Mouse (Mus musculus): Measurements from ENCODE around the gene Nim1k. TPM values are rescaled to one million over a fixed set of nuclear protein-coding genes. Genes with fewer than 3 reads are reported as not detected.

Nim1k gene
- polyA plus RNA-seq, 1 experiment from 2014 or later, result 1.1 TPM

- no peak overlapping the region for H3K4me3 ChIP-seq (ENCODE audit: low read length)
- 86% methylated on average over 7 of the region's 7 CpGs for WGBS
- H3K36me3 ChIP-seq (ENCODE audit: control insufficient read depth, insufficient read depth), result peaks cover 45% of the 10 kb centered on the region
- no peaks in the 10 kb centered on the region for H3K27me3 ChIP-seq (ENCODE audit: control insufficient read depth, insufficient read depth, low read length)
- no peak overlapping the region for H3K4me2 ChIP-seq (ENCODE audit: low read depth, low read length)
- no peak overlapping the region for H3K9ac ChIP-seq (ENCODE audit: low read length)
- no peak overlapping the region for H3K27ac ChIP-seq (ENCODE audit: low read length)
- ATAC-seq (replicated peaks; ENCODE audit: extremely low read depth, insufficient read depth, low FRiP score), result no peak
- H3K9me3 ChIP-seq (replicated peaks; ENCODE audit: control insufficient read depth, low read length), result no peaks in the 10 kb centered on the region
- H3K4me1 ChIP-seq (ENCODE audit: control insufficient read depth, insufficient read depth, low read length), result no peaks in the 10 kb centered on the region
Observed at GRCm38 (mm10) chr13:119766480-119766879, 10.8 kb upstream of the Nim1k start.

DNA sequence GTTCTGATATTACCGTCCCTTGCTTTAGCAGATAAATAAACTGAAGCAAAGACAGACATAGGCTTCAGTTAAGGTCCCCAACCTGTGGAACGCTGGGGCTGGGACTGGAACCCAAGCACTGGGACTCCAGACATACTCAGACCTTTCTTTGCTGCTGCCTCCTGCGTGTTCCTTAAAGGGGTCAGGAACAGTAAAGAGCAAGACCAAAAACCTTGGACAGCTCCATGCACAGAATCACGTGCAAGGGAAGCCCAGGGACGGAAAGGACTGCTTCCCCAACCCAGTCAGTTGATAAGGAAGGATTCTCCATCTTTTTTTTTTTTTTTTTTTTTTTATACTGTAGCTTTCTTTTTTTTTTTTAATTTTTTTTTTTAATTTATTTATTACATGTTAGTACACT is 1.1 kb upstream of the Nim1k start:
- H3K36me3 ChIP-seq (ENCODE audit: control insufficient read depth, insufficient read depth), result peaks cover 6% of the 10 kb centered on the region; the same call in 1 of the 2 replicates
- no peaks in the 10 kb centered on the region for H3K27me3 ChIP-seq (ENCODE audit: control insufficient read depth, insufficient read depth, low read length)
- WGBS, result 25% methylated on average over 5 of the region's 5 CpGs
- H3K27ac ChIP-seq (ENCODE audit: low read length), result no peak overlapping the region
- H3K4me1 ChIP-seq (ENCODE audit: control insufficient read depth, insufficient read depth, low read length), result peaks cover 14% of the 10 kb centered on the region
- no peak overlapping the region for H3K4me2 ChIP-seq (ENCODE audit: low read depth, low read length)
- ATAC-seq (replicated peaks; ENCODE audit: extremely low read depth, insufficient read depth, low FRiP score), result no peak
- no peak overlapping the region for H3K4me3 ChIP-seq (ENCODE audit: low read length)
- H3K9me3 ChIP-seq (replicated peaks; ENCODE audit: control insufficient read depth, low read length), result no peaks in the 10 kb centered on the region
- no peak overlapping the region for H3K9ac ChIP-seq (ENCODE audit: low read length)

GRCm38 (mm10) chr13:119755141-119755547 is 538 bp downstream of the Nim1k start:
- Histone ChIP-seq H3K4me3 (ENCODE audit: low read length) (peak overlapping the region; percentile 78), H3K9me3 (replicated peaks; ENCODE audit: control insufficient read depth, low read length) (no peaks in the 10 kb centered on the region), H3K27ac (ENCODE audit: low read length) (no peak overlapping the region; the same call in none of the 2 replicates), H3K4me1 (ENCODE audit: control insufficient read depth, insufficient read depth, low read length) (peaks cover 14% of the 10 kb centered on the region), H3K27me3 (ENCODE audit: control insufficient read depth, insufficient read depth, low read length) (no peaks in the 10 kb centered on the region), H3K9ac (ENCODE audit: low read length) (peak overlapping the region; percentile 81), H3K4me2 (ENCODE audit: low read depth, low read length) (peak overlapping the region; percentile 95), H3K36me3 (ENCODE audit: control insufficient read depth, insufficient read depth) (no peaks in the 10 kb centered on the region)
- 1% methylated on average over 16 of the region's 16 CpGs for WGBS
- ATAC-seq (replicated peaks; ENCODE audit: extremely low read depth, insufficient read depth, low FRiP score), result peak; percentile 59

DNA sequence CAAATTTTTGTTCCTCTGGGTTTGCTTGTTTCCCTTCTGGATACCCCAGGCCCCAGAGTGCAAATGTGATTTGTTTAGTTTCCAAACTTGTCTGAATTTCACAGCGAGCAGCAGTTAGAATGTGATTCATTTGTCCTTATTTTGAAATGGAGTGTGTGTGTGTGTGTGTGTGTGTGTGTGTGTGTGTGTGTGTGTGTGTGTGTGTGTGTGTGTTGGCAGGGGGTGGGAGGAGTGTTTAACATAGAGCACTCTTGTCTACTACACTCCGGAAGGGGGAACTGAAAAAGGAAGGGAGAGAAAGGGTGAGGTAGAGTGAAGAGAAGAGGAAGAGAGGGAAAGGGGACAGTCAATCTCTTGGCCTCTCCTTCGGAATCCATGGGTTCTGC is 1.1 kb downstream of the Nim1k start:
- peak overlapping the region; percentile 95 for H3K4me2 ChIP-seq (ENCODE audit: low read depth, low read length)
- H3K4me1 ChIP-seq (ENCODE audit: control insufficient read depth, insufficient read depth, low read length), result peaks cover 14% of the 10 kb centered on the region
- WGBS, result 36% methylated on average over 3 of the region's 3 CpGs
- H3K27me3 ChIP-seq (ENCODE audit: control insufficient read depth, insufficient read depth, low read length), result no peaks in the 10 kb centered on the region
- no peak for ATAC-seq (replicated peaks; ENCODE audit: extremely low read depth, insufficient read depth, low FRiP score)
- H3K9ac ChIP-seq (ENCODE audit: low read length), result no peak overlapping the region
- H3K36me3 ChIP-seq (ENCODE audit: control insufficient read depth, insufficient read depth), result no peaks in the 10 kb centered on the region
- no peak overlapping the region for H3K27ac ChIP-seq (ENCODE audit: low read length)
- peak overlapping the region; percentile 78 for H3K4me3 ChIP-seq (ENCODE audit: low read length)
- no peaks in the 10 kb centered on the region for H3K9me3 ChIP-seq (replicated peaks; ENCODE audit: control insufficient read depth, low read length)

DNA sequence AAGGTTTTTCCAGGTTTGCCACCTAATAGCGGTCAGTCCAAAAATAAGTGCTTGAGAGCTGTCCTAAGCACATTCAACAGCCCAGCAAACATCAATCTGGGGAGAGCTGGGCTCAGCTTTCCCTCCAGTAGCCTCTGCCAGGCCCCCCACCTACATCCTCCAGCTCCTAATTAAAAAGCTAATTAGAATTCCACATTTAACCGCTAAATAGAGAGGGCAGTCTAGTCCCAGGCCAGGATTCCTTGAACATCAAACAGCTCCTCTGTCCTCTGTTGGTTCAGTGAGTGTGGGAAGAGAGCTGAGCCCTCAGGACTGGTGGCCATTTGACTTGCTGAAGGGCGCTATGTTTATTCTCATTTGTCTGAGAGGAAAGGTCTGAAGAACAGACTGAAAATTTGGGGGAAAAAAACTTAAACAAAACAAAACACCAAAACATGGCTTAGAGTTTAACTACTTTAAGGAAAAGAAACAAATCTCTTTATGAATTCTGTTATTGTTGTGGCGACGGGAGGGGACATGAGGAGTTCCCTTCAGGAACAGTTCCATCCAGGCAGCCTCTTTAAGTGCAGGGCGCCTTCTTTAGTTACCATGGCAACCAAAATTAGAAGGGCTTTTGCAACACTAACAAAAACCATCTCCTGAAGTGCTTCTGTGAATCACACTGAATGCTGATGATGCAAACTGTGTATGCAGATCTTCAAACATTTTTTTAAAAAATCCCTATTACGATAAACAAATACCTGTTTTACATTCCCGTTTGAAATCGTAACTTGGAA is 1.6 kb downstream of the Nim1k start:
- Histone ChIP-seq H3K4me3 (ENCODE audit: low read length) (no peak overlapping the region), H3K4me1 (ENCODE audit: control insufficient read depth, insufficient read depth, low read length) (peaks cover 14% of the 10 kb centered on the region), H3K4me2 (ENCODE audit: low read depth, low read length) (no peak overlapping the region), H3K9me3 (replicated peaks; ENCODE audit: control insufficient read depth, low read length) (no peaks in the 10 kb centered on the region), H3K9ac (ENCODE audit: low read length) (no peak overlapping the region), H3K27ac (ENCODE audit: low read length) (no peak overlapping the region), H3K36me3 (ENCODE audit: control insufficient read depth, insufficient read depth) (no peaks in the 10 kb centered on the region), H3K27me3 (ENCODE audit: control insufficient read depth, insufficient read depth, low read length) (no peaks in the 10 kb centered on the region)
- WGBS, result 70% methylated on average over 9 of the region's 9 CpGs
- ATAC-seq (replicated peaks; ENCODE audit: extremely low read depth, insufficient read depth, low FRiP score), result no peak

GRCm38 (mm10) chr13:119746930-119747329 is 8.8 kb downstream of the Nim1k start:
- H3K27me3 ChIP-seq (ENCODE audit: control insufficient read depth, insufficient read depth, low read length), result no peaks in the 10 kb centered on the region
- no peaks in the 10 kb centered on the region for H3K4me1 ChIP-seq (ENCODE audit: control insufficient read depth, insufficient read depth, low read length)
- H3K9ac ChIP-seq (ENCODE audit: low read length), result no peak overlapping the region
- no peaks in the 10 kb centered on the region for H3K9me3 ChIP-seq (replicated peaks; ENCODE audit: control insufficient read depth, low read length)
- H3K4me3 ChIP-seq (ENCODE audit: low read length), result no peak overlapping the region
- no peaks in the 10 kb centered on the region for H3K36me3 ChIP-seq (ENCODE audit: control insufficient read depth, insufficient read depth)
- ATAC-seq (replicated peaks; ENCODE audit: extremely low read depth, insufficient read depth, low FRiP score), result no peak
- 68% methylated on average over 4 of the region's 4 CpGs for WGBS
- H3K4me2 ChIP-seq (ENCODE audit: low read depth, low read length), result no peak overlapping the region
- H3K27ac ChIP-seq (ENCODE audit: low read length), result no peak overlapping the region

- Histone ChIP-seq H3K4me3 (ENCODE audit: low read length) (no peak overlapping the region), H3K27ac (ENCODE audit: low read length) (no peak overlapping the region), H3K4me1 (ENCODE audit: control insufficient read depth, insufficient read depth, low read length) (no peaks in the 10 kb centered on the region), H3K4me2 (ENCODE audit: low read depth, low read length) (no peak overlapping the region), H3K9ac (ENCODE audit: low read length) (no peak overlapping the region), H3K36me3 (ENCODE audit: control insufficient read depth, insufficient read depth) (no peaks in the 10 kb centered on the region), H3K27me3 (ENCODE audit: control insufficient read depth, insufficient read depth, low read length) (no peaks in the 10 kb centered on the region), H3K9me3 (replicated peaks; ENCODE audit: control insufficient read depth, low read length) (no peaks in the 10 kb centered on the region)
- ATAC-seq (replicated peaks; ENCODE audit: extremely low read depth, insufficient read depth, low FRiP score), result no peak
- WGBS, result 74% methylated on average over 3 of the region's 3 CpGs
Observed at GRCm38 (mm10) chr13:119743470-119743869, 12.2 kb downstream of the Nim1k start.

DNA sequence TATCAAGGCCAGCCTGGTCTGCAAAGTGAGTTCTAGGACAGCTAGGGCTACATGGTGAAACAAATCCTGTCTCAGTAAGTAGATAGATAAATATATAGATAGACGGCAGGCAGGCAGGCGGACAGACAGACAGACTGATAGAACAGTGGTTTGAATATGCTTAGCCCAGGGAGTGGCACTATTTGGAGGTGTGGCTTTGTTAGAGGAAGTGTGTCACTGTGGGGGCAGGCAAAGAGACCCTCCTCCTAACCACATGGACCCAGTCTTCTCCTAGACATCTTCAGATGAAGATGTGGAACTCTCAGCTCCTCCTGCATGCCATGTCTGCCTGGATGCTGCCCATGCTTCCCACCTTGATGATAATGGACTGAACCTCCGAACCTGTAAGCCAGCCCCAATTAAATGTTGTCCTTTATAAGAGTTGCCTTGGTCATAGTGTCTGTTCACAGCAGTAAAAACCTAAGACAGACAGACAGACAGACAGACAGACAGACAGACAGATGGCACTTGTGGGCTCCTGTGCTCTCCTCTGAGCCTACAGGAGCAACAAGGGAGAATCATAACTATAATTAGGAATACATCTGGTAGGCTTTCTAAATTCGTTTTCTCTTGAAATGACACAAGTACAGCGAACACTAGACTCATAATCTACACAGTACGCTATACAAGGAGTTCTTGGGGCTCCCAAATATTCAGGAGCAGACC is 12.8 kb downstream of the Nim1k start:
- Histone ChIP-seq H3K4me3 (ENCODE audit: low read length) (no peak overlapping the region), H3K27ac (ENCODE audit: low read length) (no peak overlapping the region), H3K4me2 (ENCODE audit: low read depth, low read length) (no peak overlapping the region), H3K9ac (ENCODE audit: low read length) (no peak overlapping the region), H3K36me3 (ENCODE audit: control insufficient read depth, insufficient read depth) (no peaks in the 10 kb centered on the region), H3K9me3 (replicated peaks; ENCODE audit: control insufficient read depth, low read length) (no peaks in the 10 kb centered on the region), H3K4me1 (ENCODE audit: control insufficient read depth, insufficient read depth, low read length) (no peaks in the 10 kb centered on the region), H3K27me3 (ENCODE audit: control insufficient read depth, insufficient read depth, low read length) (no peaks in the 10 kb centered on the region)
- 80% methylated on average over 6 of the region's 6 CpGs for WGBS
- no peak for ATAC-seq (replicated peaks; ENCODE audit: extremely low read depth, insufficient read depth, low FRiP score)

Measured in heart, embryonic 16.5 days (tissue).